Mouse (Mus musculus) central nervous system, embryonic 14 days (tissue): Measurements from ENCODE around the gene Ablim1. TPM values are rescaled to one million over a fixed set of nuclear protein-coding genes. Genes with fewer than 3 reads are reported as not detected.

Experiments used
- polyA plus RNA-seq: library from polyadenylated mRNA; depleted of rRNA; stranded (reverse); fragments of >200 nt; gene quantifications from 2 replicates; pipeline ENCODE4 v1.2.3, GENCODE M21; 2012; rRNA removed

Gene Ablim1
- polyA plus RNA-seq: 23.7 and 31.1 TPM in 2 replicates

GRCm38 (mm10) chr19:57314346-57315012 is at the start of gene Ablim1:
Gene Ablim1 (minus strand): TSS chr19:57314919.

GRCm38 (mm10) chr19:57360341-57361130 is 45.8 kb upstream of the Ablim1 start, which contains the start of gene Fam160b1:
Gene Fam160b1 (plus strand): TSS chr19:57360680.

DNA sequence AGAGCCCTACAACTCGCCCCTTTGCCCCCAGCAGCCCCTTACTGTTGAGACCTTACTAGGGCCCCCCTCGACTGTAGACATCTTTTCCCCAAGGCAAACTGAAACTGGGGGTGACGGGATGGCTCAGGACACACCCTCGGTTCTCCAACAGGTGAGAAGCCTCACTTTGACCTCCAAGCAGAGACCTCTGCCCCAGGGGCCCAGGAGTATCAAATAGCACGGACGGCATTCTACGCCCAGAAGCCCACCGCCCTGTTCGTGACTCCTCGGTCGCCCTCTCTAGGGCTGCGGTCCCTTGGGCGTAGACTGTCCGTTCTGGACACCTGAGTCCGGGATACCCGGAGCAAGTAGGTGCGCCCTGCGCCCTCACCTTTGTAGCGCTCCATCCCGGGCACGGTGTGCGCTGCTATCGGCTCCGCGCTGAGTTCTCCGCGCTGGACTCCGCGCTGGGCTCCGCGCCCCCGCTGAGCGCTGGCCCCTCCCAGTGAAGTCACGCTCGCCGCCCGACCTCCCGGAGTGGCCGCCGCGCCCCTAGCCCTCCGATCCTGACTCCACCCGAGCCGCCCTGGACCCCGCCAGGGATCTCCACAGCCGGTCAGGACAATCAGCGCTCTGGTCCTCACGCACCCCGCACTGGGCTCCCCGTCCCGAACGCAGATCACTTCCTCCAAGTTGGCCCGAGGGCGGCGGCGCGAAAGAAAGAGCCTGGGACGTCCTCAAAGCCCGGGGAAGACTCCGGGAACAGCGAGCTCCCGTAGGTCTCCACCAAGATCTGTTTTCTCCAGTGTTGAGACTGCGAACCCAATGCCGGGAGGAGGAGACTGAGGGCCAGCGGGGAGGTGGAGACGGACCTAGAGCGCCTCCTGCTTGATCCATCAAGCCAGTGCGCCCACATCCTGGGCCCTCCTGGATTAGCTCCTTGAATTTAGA is 306.7 kb downstream of the Ablim1 start, which contains the start of gene Afap1l2:
Afap1l2 (minus strand) TSS at position 448 of the 930 bp plus-strand sequence.

Other genes with a start within 250 kb of the Ablim1 start
- gene Fam160b1, start 45.8 kb upstream of the Ablim1 start, polyA plus RNA-seq: 19.9 and 20.7 TPM in 2 replicates
- 23.0 and 23.2 TPM in 2 replicates for gene Trub1, start 138.0 kb upstream of the Ablim1 start, polyA plus RNA-seq